Mouse (Mus musculus): ENCODE measurements around the gene Ube2v1. TPM values are rescaled to one million over a fixed set of nuclear protein-coding genes. Genes with fewer than 3 reads are reported as not detected.

Gene Ube2v1
- polyA plus RNA-seq, 1 experiment from 2014 or later = 249 TPM

- H3K27ac ChIP-seq (replicated peaks; ENCODE audit: low read depth, low read length) = no peak overlapping the region
Observed at GRCm38 (mm10) chr2:167571442-167572220, 60.3 kb downstream of the Ube2v1 start.

GRCm38 (mm10) chr2:167570815-167571214 lies 61.1 kb downstream of the Ube2v1 start:
- 88% methylated on average over 6 of the region's 6 CpGs for WGBS
- Histone ChIP-seq H3K36me3 (ENCODE audit: control insufficient read depth, insufficient read depth, low read length) (no peaks in the 10 kb centered on the region), H3K27ac (replicated peaks; ENCODE audit: low read depth, low read length) (peak overlapping the region; percentile 85), H3K9me3 (ENCODE audit: control insufficient read depth, low read length) (no peaks in the 10 kb centered on the region), H3K27me3 (replicated peaks; ENCODE audit: control insufficient read depth, insufficient read depth, low read length) (no peaks in the 10 kb centered on the region), H3K9ac (ENCODE audit: low read depth, low read length) (no peak overlapping the region), H3K4me1 (ENCODE audit: control insufficient read depth, insufficient read depth, low read length) (peaks cover 4% of the 10 kb centered on the region; the same call in 1 of the 2 replicates), H3K4me2 (ENCODE audit: low read depth, low read length) (no peak overlapping the region), H3K4me3 (ENCODE audit: low read depth, low read length) (no peak overlapping the region)
- ATAC-seq (ENCODE audit: low read depth) (no peak), DNase-seq (ENCODE audit: low spot score) (no peak)

More at GRCm38 (mm10) chr2:167571442-167572220, 60.3 kb downstream of the Ube2v1 start:
- 75% methylated on average over 18 of the region's 18 CpGs for WGBS
- H3K9ac ChIP-seq (ENCODE audit: low read depth, low read length) = no peak overlapping the region
- H3K4me2 ChIP-seq (ENCODE audit: low read depth, low read length) = no peak overlapping the region
- peaks cover 3% of the 10 kb centered on the region; the same call in 1 of the 2 replicates for H3K4me1 ChIP-seq (ENCODE audit: control insufficient read depth, insufficient read depth, low read length)
- no peak for ATAC-seq (ENCODE audit: low read depth)
- no peaks in the 10 kb centered on the region for H3K36me3 ChIP-seq (ENCODE audit: control insufficient read depth, insufficient read depth, low read length)
- H3K9me3 ChIP-seq (ENCODE audit: control insufficient read depth, low read length) = no peaks in the 10 kb centered on the region
- DNase-seq (ENCODE audit: low spot score) = no peak
- H3K27me3 ChIP-seq (replicated peaks; ENCODE audit: control insufficient read depth, insufficient read depth, low read length) = no peaks in the 10 kb centered on the region
- H3K4me3 ChIP-seq (ENCODE audit: low read depth, low read length) = no peak overlapping the region

- no peak overlapping the region for H3K4me2 ChIP-seq (ENCODE audit: low read depth, low read length)
- no peaks in the 10 kb centered on the region for H3K9me3 ChIP-seq (ENCODE audit: control insufficient read depth, low read length)
- H3K36me3 ChIP-seq (ENCODE audit: control insufficient read depth, insufficient read depth, low read length) = no peaks in the 10 kb centered on the region
- peak; percentile 62 for ATAC-seq (ENCODE audit: low read depth)
- DNase-seq (ENCODE audit: low spot score) = peak; percentile 91
- H3K4me1 ChIP-seq (ENCODE audit: control insufficient read depth, insufficient read depth, low read length) = peaks cover 9% of the 10 kb centered on the region
- H3K9ac ChIP-seq (ENCODE audit: low read depth, low read length) = no peak overlapping the region
- peak overlapping the region; percentile 85 for H3K27ac ChIP-seq (replicated peaks; ENCODE audit: low read depth, low read length)
- H3K4me3 ChIP-seq (ENCODE audit: low read depth, low read length) = no peak overlapping the region
- no peaks in the 10 kb centered on the region for H3K27me3 ChIP-seq (replicated peaks; ENCODE audit: control insufficient read depth, insufficient read depth, low read length)
- WGBS = 42% methylated on average over 13 of the region's 13 CpGs
Observed at GRCm38 (mm10) chr2:167569934-167570651, 61.8 kb downstream of the Ube2v1 start.

GRCm38 (mm10) chr2:167568112-167568511 lies 63.8 kb downstream of the Ube2v1 start:
- DNase-seq (ENCODE audit: low spot score) (no peak), ATAC-seq (ENCODE audit: low read depth) (no peak)
- Histone ChIP-seq H3K27me3 (replicated peaks; ENCODE audit: control insufficient read depth, insufficient read depth, low read length) (no peaks in the 10 kb centered on the region), H3K9me3 (ENCODE audit: control insufficient read depth, low read length) (no peaks in the 10 kb centered on the region), H3K27ac (replicated peaks; ENCODE audit: low read depth, low read length) (no peak overlapping the region; the same call in 1 of the 2 replicates), H3K4me2 (ENCODE audit: low read depth, low read length) (no peak overlapping the region), H3K36me3 (ENCODE audit: control insufficient read depth, insufficient read depth, low read length) (no peaks in the 10 kb centered on the region), H3K4me1 (ENCODE audit: control insufficient read depth, insufficient read depth, low read length) (peaks cover 29% of the 10 kb centered on the region), H3K4me3 (ENCODE audit: low read depth, low read length) (no peak overlapping the region), H3K9ac (ENCODE audit: low read depth, low read length) (no peak overlapping the region; the same call in 1 of the 2 replicates)
- WGBS = 71% methylated on average over 9 of the region's 9 CpGs

GRCm38 (mm10) chr2:167565682-167566081 lies 66.2 kb downstream of the Ube2v1 start:
- H3K4me3 ChIP-seq (ENCODE audit: low read depth, low read length) = peak overlapping the region; percentile 13; the same call in 1 of the 2 replicates
- no peaks in the 10 kb centered on the region for H3K27me3 ChIP-seq (replicated peaks; ENCODE audit: control insufficient read depth, insufficient read depth, low read length)
- H3K36me3 ChIP-seq (ENCODE audit: control insufficient read depth, insufficient read depth, low read length) = no peaks in the 10 kb centered on the region
- peak; percentile 73 for ATAC-seq (ENCODE audit: low read depth)
- peak overlapping the region; percentile 92 for H3K27ac ChIP-seq (replicated peaks; ENCODE audit: low read depth, low read length)
- peak overlapping the region; percentile 37; the same call in 1 of the 2 replicates for H3K9ac ChIP-seq (ENCODE audit: low read depth, low read length)
- WGBS = 7% methylated on average over 19 of the region's 19 CpGs
- peak; percentile 95 for DNase-seq (ENCODE audit: low spot score)
- no peaks in the 10 kb centered on the region for H3K9me3 ChIP-seq (ENCODE audit: control insufficient read depth, low read length)
- H3K4me2 ChIP-seq (ENCODE audit: low read depth, low read length) = peak overlapping the region; percentile 46
- H3K4me1 ChIP-seq (ENCODE audit: control insufficient read depth, insufficient read depth, low read length) = peaks cover 43% of the 10 kb centered on the region

GRCm38 (mm10) chr2:167565312-167565656 lies 66.6 kb downstream of the Ube2v1 start:
- H3K27me3 ChIP-seq (replicated peaks; ENCODE audit: control insufficient read depth, insufficient read depth, low read length) = no peaks in the 10 kb centered on the region
- ATAC-seq (ENCODE audit: low read depth) = no peak
- H3K4me1 ChIP-seq (ENCODE audit: control insufficient read depth, insufficient read depth, low read length) = peaks cover 44% of the 10 kb centered on the region
- H3K27ac ChIP-seq (replicated peaks; ENCODE audit: low read depth, low read length) = peak overlapping the region; percentile 92
- DNase-seq (ENCODE audit: low spot score) = no peak
- no peaks in the 10 kb centered on the region for H3K36me3 ChIP-seq (ENCODE audit: control insufficient read depth, insufficient read depth, low read length)
- peak overlapping the region; percentile 37; the same call in 1 of the 2 replicates for H3K9ac ChIP-seq (ENCODE audit: low read depth, low read length)
- WGBS = 29% methylated on average over 3 of the region's 3 CpGs
- no peaks in the 10 kb centered on the region for H3K9me3 ChIP-seq (ENCODE audit: control insufficient read depth, low read length)
- peak overlapping the region; percentile 46 for H3K4me2 ChIP-seq (ENCODE audit: low read depth, low read length)
- peak overlapping the region; percentile 13; the same call in 1 of the 2 replicates for H3K4me3 ChIP-seq (ENCODE audit: low read depth, low read length)

GRCm38 (mm10) chr2:167564551-167565311 lies 67.2 kb downstream of the Ube2v1 start:
- H3K4me1 ChIP-seq (ENCODE audit: control insufficient read depth, insufficient read depth, low read length) = peaks cover 50% of the 10 kb centered on the region
- H3K36me3 ChIP-seq (ENCODE audit: control insufficient read depth, insufficient read depth, low read length) = no peaks in the 10 kb centered on the region
- H3K4me2 ChIP-seq (ENCODE audit: low read depth, low read length) = no peak overlapping the region; the same call in 1 of the 2 replicates
- 65% methylated on average over 13 of the region's 13 CpGs for WGBS
- ATAC-seq (ENCODE audit: low read depth) (no peak), DNase-seq (ENCODE audit: low spot score) (no peak)
- H3K4me3 ChIP-seq (ENCODE audit: low read depth, low read length) = no peak overlapping the region
- H3K9me3 ChIP-seq (ENCODE audit: control insufficient read depth, low read length) = no peaks in the 10 kb centered on the region
- H3K27ac ChIP-seq (replicated peaks; ENCODE audit: low read depth, low read length) = peak overlapping the region; percentile 92
- H3K27me3 ChIP-seq (replicated peaks; ENCODE audit: control insufficient read depth, insufficient read depth, low read length) = no peaks in the 10 kb centered on the region
- H3K9ac ChIP-seq (ENCODE audit: low read depth, low read length) = 0 out of 2 replicates have a peak overlapping the region, but pooled peaks have one; percentile 16

- peak; percentile 85 for DNase-seq (ENCODE audit: low spot score)
- H3K9ac ChIP-seq (ENCODE audit: low read depth, low read length) = 0 out of 2 replicates have a peak overlapping the region, but pooled peaks have one; percentile 34
- WGBS = 19% methylated on average over 8 of the region's 12 CpGs
Observed at GRCm38 (mm10) chr2:167563703-167564102, 68.2 kb downstream of the Ube2v1 start.

More at GRCm38 (mm10) chr2:167563703-167564102, 68.2 kb downstream of the Ube2v1 start:
- peaks cover 55% of the 10 kb centered on the region for H3K4me1 ChIP-seq (ENCODE audit: control insufficient read depth, insufficient read depth, low read length)
- peak overlapping the region; percentile 92 for H3K27ac ChIP-seq (replicated peaks; ENCODE audit: low read depth, low read length)
- no peaks in the 10 kb centered on the region for H3K9me3 ChIP-seq (ENCODE audit: control insufficient read depth, low read length)
- ATAC-seq (ENCODE audit: low read depth) = peak; percentile 48
- peak overlapping the region; percentile 28 for H3K4me2 ChIP-seq (ENCODE audit: low read depth, low read length)
- H3K27me3 ChIP-seq (replicated peaks; ENCODE audit: control insufficient read depth, insufficient read depth, low read length) = no peaks in the 10 kb centered on the region
- H3K36me3 ChIP-seq (ENCODE audit: control insufficient read depth, insufficient read depth, low read length) = no peaks in the 10 kb centered on the region
- H3K4me3 ChIP-seq (ENCODE audit: low read depth, low read length) = no peak overlapping the region

Measured in embryonic facial prominence, embryonic 14.5 days (tissue).